Mouse (Mus musculus) layer of hippocampus, adult 9-11 months (tissue): Measurements from ENCODE around the gene Scgb1c1.

Experiments
- DNase-seq: peaks from one replicate; pipeline ENCODE4 v3.0.0; 2022

Scgb1c1 gene

GRCm38 (mm10) chr7:140845683-140846082 lies 336 bp downstream of the Scgb1c1 start:
- DNase-seq, result no peak

DNA sequence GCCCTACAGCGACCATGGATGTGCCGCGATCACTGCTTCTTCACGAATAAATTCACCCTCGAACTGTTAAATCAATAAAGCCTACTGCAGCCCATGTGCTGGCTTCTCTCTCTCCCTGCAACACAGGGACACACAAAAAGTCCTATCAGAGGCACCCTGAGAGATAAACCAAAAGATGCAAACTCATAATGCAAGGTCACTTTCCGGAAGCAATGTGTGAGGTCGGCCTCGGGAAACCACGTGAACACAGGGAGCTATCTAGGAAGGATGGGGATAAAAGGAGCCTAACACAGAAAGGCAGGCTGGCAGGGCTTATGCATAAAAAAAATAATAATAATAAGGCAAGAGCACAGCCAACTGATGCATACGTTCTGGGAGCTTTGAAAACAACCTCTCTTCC lies 1.3 kb downstream of the Scgb1c1 start:
- DNase-seq, result no peak

DNA sequence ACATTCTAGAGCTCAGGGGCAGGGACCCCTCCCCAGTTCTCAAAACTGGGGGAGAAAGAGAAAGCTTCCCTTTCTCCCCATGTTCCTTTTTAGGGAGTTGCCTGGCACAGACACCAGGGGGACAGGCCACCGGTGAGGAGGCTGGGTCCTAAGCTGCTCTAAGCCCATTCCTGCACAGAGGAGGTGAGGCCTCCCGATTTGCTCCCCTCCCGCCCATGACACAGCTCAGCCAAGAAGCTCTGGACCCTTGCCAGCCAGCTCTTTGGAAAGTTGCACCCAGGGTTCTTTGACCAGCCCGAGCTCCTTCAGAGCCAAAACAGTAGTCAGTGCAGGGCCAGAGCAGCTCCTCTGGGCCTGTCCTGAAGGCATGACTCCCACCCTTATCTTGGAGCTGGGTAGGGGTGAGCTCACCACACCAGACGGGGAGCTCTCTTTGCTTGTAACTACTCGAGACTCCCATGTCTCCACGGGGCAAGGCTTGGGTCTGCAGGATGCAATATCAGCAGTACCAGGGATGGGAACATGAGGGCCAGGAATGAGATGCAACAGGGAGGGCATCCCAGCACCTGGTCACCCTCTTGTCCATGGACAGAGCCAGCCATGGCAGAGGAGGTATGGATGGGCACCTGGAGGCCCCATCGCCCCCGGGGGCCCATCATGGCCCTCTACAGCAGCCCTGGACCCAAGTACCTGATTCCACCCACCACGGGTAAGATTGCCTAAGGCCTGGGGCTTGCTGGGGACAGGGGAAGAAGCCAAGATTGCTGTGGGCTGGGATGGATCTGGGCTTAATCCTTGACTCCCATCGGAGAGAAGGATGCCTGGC lies 2.6 kb downstream of the Scgb1c1 start, which contains the start of gene Odf3:
Odf3 (plus strand) TSS at position 51 of the 826 bp plus-strand sequence.
- no peak for DNase-seq

- no peak for DNase-seq
Observed at GRCm38 (mm10) chr7:140848591-140848990, 3.2 kb downstream of the Scgb1c1 start.

- no peak for DNase-seq
Observed at GRCm38 (mm10) chr7:140851916-140852315, 6.6 kb downstream of the Scgb1c1 start.

- DNase-seq, result no peak
Observed at GRCm38 (mm10) chr7:140853386-140853785, 8.0 kb downstream of the Scgb1c1 start.

GRCm38 (mm10) chr7:140854483-140854882 lies 9.1 kb downstream of the Scgb1c1 start:
- no peak for DNase-seq

DNA sequence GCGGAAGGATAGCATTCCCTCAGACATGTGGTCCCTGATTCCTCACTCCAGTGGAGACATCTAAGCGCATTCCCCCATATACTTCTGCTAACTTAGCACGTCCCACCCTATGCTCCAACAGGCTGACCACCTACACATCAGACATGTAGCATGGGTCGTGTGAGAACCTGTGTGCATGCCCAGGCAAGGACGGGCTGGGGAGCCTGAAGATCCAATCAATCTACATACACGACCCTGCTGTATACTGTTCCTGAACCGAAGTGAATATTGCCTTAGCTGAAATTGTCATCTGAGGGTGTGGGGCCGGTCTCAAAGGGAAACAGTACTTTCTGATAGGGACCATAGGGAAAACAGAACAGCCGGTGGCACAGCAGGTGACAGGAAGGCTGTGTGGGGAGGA lies 9.8 kb downstream of the Scgb1c1 start:
- DNase-seq, result no peak

- DNase-seq, result peak; percentile 93
Observed at GRCm38 (mm10) chr7:140855860-140856784, 10.8 kb downstream of the Scgb1c1 start, which contains the start of gene Gm45785. TSS of gene Gm45785 (minus strand) at chr7:140856331.

- peak; percentile 91 for DNase-seq
Observed at GRCm38 (mm10) chr7:140856785-140857549, 11.6 kb downstream of the Scgb1c1 start, which contains the start of gene Ric8a. TSS of gene Ric8a (plus strand) at chr7:140856957.

GRCm38 (mm10) chr7:140857550-140858505 lies 12.5 kb downstream of the Scgb1c1 start, which contains the start of gene Bet1l:
TSS of gene Bet1l (minus strand) at chr7:140857577.
- no peak for DNase-seq

GRCm38 (mm10) chr7:140858746-140859145 lies 13.4 kb downstream of the Scgb1c1 start:
- no peak for DNase-seq

DNA sequence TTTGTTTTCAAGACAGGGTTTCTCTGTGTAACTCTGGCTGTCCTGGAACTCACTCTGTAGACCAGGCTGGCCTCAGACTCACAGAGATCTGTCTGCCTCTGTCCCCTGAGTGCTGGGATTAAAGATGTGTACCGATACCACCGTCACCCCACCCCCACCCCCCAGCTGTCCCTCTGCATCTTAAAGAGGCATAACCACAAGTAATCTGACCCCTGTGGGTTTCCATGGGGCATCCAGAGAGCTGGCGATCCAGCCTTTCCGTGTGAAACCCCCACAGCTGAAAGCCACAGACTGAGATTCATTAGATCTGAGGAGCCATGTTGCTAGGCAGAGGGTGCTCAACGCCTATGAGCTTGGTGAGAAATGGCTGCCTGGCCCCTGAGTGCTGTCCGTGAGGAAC lies 14.7 kb downstream of the Scgb1c1 start:
- no peak for DNase-seq

GRCm38 (mm10) chr7:140860728-140861127 lies 15.4 kb downstream of the Scgb1c1 start:
- DNase-seq, result no peak

DNA sequence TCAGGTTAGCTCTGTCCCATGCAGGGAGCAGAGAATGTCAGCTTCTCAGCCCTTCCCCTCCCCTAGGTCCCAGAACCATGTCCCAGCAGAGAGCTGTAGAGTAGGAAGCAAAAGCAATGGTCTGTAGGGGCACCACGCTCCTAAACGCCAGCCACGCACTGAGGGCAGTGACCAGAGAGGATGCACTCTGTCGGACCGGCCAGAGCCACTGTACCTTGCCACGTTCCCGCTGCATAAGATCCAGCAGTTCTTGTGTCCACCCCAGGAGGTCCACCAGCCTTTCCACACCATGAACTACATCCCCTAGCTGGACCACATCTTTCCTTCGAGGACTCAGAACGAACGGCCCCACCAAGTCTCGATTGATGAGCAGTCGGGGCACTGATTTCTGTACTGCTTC lies 19.4 kb downstream of the Scgb1c1 start:
- no peak for DNase-seq

DNA sequence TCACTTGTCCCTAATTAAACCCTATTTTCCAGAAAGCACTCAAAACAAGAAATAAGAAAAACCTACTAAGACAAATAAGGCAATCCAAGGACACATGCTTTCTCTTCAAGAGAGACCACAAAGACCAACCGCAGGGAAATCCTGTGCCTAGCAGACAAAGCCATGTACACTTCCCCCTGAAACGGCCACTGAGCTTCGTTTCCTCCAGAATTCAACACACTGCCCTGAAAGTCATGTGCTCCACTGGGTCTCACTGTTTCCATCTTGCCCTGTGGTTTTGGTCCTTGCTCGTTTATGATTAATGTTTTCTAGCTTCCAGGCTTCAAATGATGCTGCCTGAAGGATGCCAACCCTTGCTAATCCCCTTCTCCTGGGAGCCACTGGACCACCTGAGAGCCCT lies 28.9 kb downstream of the Scgb1c1 start:
- DNase-seq, result no peak

- DNase-seq, result no peak
Observed at GRCm38 (mm10) chr7:140877364-140877763, 32.0 kb downstream of the Scgb1c1 start.

DNA sequence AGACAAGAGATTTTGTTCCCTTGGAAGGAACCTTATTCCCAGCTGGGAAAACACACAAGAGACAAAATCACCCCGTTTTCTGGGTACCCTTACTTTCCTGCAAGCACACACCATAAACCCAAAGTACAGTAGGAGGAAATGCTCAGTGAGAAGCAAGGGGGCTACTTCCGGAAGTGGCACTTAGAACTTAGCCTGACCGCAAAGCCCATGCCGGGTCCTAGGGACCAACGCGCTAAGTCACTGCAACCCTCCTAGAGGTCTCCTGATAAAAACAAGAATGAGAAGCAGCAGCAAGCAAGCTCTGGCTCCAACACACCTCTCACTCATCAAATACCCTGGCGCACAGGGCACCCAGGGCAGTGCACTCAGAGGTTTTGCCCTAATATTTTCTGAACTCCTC lies 34.0 kb downstream of the Scgb1c1 start:
- no peak for DNase-seq

- no peak for DNase-seq
Observed at GRCm38 (mm10) chr7:140880419-140880818, 35.1 kb downstream of the Scgb1c1 start.

- DNase-seq, result no peak
Observed at GRCm38 (mm10) chr7:140880865-140881515, 35.6 kb downstream of the Scgb1c1 start.
